Comparison of ENCODE assay signal across 20 mouse cellular contexts in genomic region chr3:63235957-63236356, GRCm38 (mm10). TPM values are rescaled to one million over a fixed set of nuclear protein-coding genes. Genes with fewer than 3 reads are reported as not detected.
"Had no signal": no experiment of that assay in that cellular context is flagged by ENCODE, and none has a peak within 500 bp of the region (broad histone marks: within the 10 kb centered on the region; RNA-seq: fewer than 3 reads in every experiment).

No protein-coding gene starts in this region.

- DNase-seq: kidney, adult 8-10 months; kidney, postnatal 10 days; kidney, postnatal 36 days; left cerebral cortex, postnatal 4 days; liver; lung, adult 18-20 months; lung, postnatal 10 days; lung, postnatal 4 days; midbrain, embryonic 14.5 days; thymus, adult 2 months; thymus, postnatal 14 days; thymus, postnatal 4 days had no signal

- H3K4me3 ChIP-seq: kidney, embryonic 15.5 days; liver, embryonic 12.5 days; liver, embryonic 15.5 days; lung, embryonic 15.5 days had no signal

- H3K4me1 ChIP-seq: kidney, embryonic 15.5 days; liver, embryonic 12.5 days; liver, embryonic 15.5 days; lung, embryonic 15.5 days had no signal

- H3K4me2 ChIP-seq: kidney, embryonic 15.5 days; liver, embryonic 12.5 days; liver, embryonic 15.5 days; lung, embryonic 15.5 days; midbrain, embryonic 11.5 days had no signal

- H3K9ac ChIP-seq: kidney, embryonic 15.5 days; liver, embryonic 12.5 days; liver, embryonic 15.5 days; lung, embryonic 15.5 days had no signal

- ATAC-seq: liver, embryonic 12.5 days had no signal

- H3K9me3 ChIP-seq: kidney, embryonic 15.5 days; liver, embryonic 12.5 days; liver, embryonic 15.5 days; lung, embryonic 15.5 days had no signal

- H3K27me3 ChIP-seq: kidney, embryonic 15.5 days; liver, embryonic 12.5 days; liver, embryonic 15.5 days; lung, embryonic 15.5 days had no signal

- H3K36me3 ChIP-seq: kidney, embryonic 15.5 days; liver, embryonic 12.5 days; liver, embryonic 15.5 days; lung, embryonic 15.5 days had no signal

- H3K27ac ChIP-seq: kidney, embryonic 15.5 days; liver, embryonic 12.5 days; liver, embryonic 15.5 days; lung, embryonic 15.5 days; stomach, postnatal 0 days had no signal

RNA-seq across cellular contexts. Expression of gene Mme, which starts 5.4 kb away (rescaled TPM):
- total RNA-seq: megakaryocyte progenitor cell, adult 5-6 weeks; megakaryocyte-erythroid progenitor cell, adult 5-6 weeks had no signal
